Mouse (Mus musculus): ENCODE measurements around the gene Gm20908.
"Not testable (repeated sequence)": the region's sequence is repeated elsewhere in the genome, so short reads cannot be mapped to it uniquely, and the experiment has no call there.

Gene Gm20908

GRCm38 (mm10) chrY:64472966-64473365, at the start of gene Gm20908:
TSS of gene Gm20908 (plus strand) at chrY:64473266.
- DNase-seq (ENCODE audit: low spot score in 2 of 2): not testable (repeated sequence)
